Mouse (Mus musculus) macrophage (primary cell): ENCODE data around the gene Trpc4. TPM values are rescaled to one million over a fixed set of nuclear protein-coding genes. Genes with fewer than 3 reads are reported as not detected.

Experiments
- H3K27ac ChIP-seq: fragments of 350-480 bp; formaldehyde crosslinking; 2 replicates; pipeline ENCODE4 v1.9.0; 2021
- H3K36me3 ChIP-seq: fragments of 350-480 bp; formaldehyde crosslinking; 2 replicates; pipeline ENCODE4 v1.9.0; 2021; ENCODE audit errors: inconsistent target
- H3K4me3 ChIP-seq: fragments of 350-480 bp; formaldehyde crosslinking; 2 replicates; pipeline ENCODE4 v1.9.0; 2021; ENCODE audit errors: inconsistent target
- H3K79me2 ChIP-seq: fragments of 350-480 bp; formaldehyde crosslinking; 2 replicates; pipeline ENCODE4 v1.9.0; 2021; ENCODE audit errors: inconsistent target
- WGBS: methylation state at CpG from one replicate; pipeline ENCODE4 v1.1.7; 2026; ENCODE audit warnings: inconsistent platforms; ENCODE audit not compliant: missing documents; 5-methylcytosine and 5-hydroxymethylcytosine counted together
- polyA plus RNA-seq: library from polyadenylated mRNA; stranded (reverse); fragments of 250-400 nt; gene quantifications from 3 replicates; pipeline ENCODE4 v1.2.4, GENCODE M21; 2018; ENCODE audit warnings: inconsistent platforms

The Trpc4 gene
- polyA plus RNA-seq, 1 experiment from 2014 or later, result not detected

GRCm38 (mm10) chr3:54358463-54359189 lies 202.8 kb downstream of the Trpc4 start:
- H3K79me2 ChIP-seq, result no peaks in the 10 kb centered on the region
- no peak overlapping the region for H3K27ac ChIP-seq
- peak overlapping the region; percentile 0; the same call in 1 of the 2 replicates for H3K4me3 ChIP-seq
- 28% methylated on average over 14 of the region's 15 CpGs for WGBS
- H3K36me3 ChIP-seq, result no peaks in the 10 kb centered on the region

- Histone ChIP-seq H3K36me3 (no peaks in the 10 kb centered on the region), H3K27ac (no peak within 1 kb of the TSS), H3K79me2 (no peaks in the 10 kb centered on the region), H3K4me3 (no peak within 1 kb of the TSS)
- WGBS, result 51% methylated on average over 6 of the region's 6 CpGs
Measured at GRCm38 (mm10) chr3:54360897-54361296, 205.1 kb downstream of the Trpc4 start, which contains the start of gene Postn. TSS of gene Postn (plus strand) at chr3:54361109.

GRCm38 (mm10) chr3:54361656-54362055 lies 205.8 kb downstream of the Trpc4 start:
- Histone ChIP-seq H3K27ac (no peak overlapping the region), H3K79me2 (no peaks in the 10 kb centered on the region), H3K4me3 (no peak overlapping the region), H3K36me3 (no peaks in the 10 kb centered on the region)

Other genes starting within 250 kb of the Trpc4 start
- gene Postn, start 205.1 kb downstream of the Trpc4 start, polyA plus RNA-seq, result 0.23 to 0.46 TPM in 2 of 3 replicates, not detected in the other